Mouse (Mus musculus) G1E (cell line): ENCODE results near the gene Pex12.
"Not testable (repeated sequence)": the region's sequence is repeated elsewhere in the genome, so short reads cannot be mapped to it uniquely, and the experiment has no call there.

Experiments used
- CTCF ChIP-seq: IDR thresholded peaks from 2 replicates; pipeline ENCODE4 v1.5.1; 2012; ENCODE audit warnings: low read depth, low read length, inconsistent platforms, mixed read lengths
- GATA1 ChIP-seq: IDR thresholded peaks from 2 replicates; pipeline ENCODE4 v1.6.1; 2012; ENCODE audit warnings: borderline replicate concordance, low read length, inconsistent platforms, mixed read lengths
- POLR2AphosphoS5 ChIP-seq: IDR thresholded peaks from 2 replicates; pipeline ENCODE4 v1.6.1; 2012; ENCODE audit warnings: low read depth, low read length, inconsistent platforms; ENCODE audit not compliant: insufficient replicate concordance

- TF ChIP-seq CTCF, GATA1, POLR2AphosphoS5: not testable (repeated sequence)
These were observed 24.3 kb upstream of the Pex12 start for GRCm38 (mm10) chr11:83326692-83327091.
